Mouse (Mus musculus): Measurements from ENCODE around the gene Dppa3.
"Not testable (repeated sequence)": the region's sequence is repeated elsewhere in the genome, so short reads cannot be mapped to it uniquely, and the experiment has no call there.

Gene Dppa3

DNA sequence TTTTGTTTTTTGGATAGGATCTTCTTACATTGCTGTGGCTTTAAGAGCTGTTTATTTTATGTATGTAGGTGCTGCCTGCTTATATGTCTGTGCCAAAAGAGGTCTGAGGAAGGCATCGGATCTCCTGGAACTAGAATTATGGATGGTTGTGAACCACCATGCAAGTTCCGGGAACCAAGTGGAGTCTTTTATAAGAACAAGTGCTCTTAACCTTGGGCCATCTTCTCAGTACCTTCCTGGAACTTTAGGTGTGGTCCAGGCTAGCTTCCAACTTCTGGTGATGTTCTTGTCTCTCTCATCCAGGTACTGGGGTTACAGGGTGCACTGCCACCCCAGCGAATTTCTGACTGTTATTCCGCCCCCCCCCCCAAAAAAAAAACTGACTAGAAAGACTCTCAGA is 13.8 kb upstream of the Dppa3 start:
- no peak for DNase-seq (ENCODE audit: low read depth, low spot score)

DNA sequence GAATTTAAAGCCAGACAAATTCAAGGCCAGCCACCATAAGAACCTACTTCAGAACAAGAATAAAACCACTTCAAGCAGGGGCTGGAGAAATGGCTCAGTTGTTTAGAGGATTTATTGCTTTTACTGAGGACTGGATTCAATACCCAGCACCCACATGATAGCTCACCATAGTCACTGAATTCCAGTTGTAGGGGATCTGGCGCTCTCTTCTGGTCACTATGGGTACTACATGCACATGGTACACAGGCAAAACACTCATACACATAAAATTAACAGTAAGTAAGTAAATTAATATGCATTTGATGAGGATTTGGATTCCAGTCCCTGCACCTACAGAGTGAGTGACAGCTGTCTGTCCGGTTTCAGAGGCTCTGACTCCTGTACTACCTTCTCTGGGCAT is 12.2 kb upstream of the Dppa3 start:
- no peak for DNase-seq (ENCODE audit: low read depth, low spot score)

DNA sequence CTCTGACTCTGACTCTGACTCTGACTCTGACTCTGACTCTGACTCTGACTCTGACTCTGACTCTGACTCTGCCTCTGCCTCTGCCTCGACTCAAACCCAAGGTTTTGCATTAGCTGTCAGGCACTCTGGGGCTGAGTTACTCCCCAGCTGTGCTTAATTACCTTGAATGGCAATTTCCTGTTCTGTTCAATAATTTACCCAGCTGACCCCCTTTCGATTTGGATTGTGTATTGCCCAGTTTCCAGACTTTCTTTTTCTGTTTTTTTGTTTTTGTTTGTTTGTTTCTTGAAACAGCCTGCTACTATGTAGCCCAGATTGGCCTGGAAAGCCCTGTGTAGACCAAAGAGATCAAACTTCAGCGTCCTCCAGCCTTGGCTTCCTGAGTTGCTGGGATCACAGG is 10.2 kb upstream of the Dppa3 start:
- DNase-seq (ENCODE audit: low read depth, low spot score): no peak

DNA sequence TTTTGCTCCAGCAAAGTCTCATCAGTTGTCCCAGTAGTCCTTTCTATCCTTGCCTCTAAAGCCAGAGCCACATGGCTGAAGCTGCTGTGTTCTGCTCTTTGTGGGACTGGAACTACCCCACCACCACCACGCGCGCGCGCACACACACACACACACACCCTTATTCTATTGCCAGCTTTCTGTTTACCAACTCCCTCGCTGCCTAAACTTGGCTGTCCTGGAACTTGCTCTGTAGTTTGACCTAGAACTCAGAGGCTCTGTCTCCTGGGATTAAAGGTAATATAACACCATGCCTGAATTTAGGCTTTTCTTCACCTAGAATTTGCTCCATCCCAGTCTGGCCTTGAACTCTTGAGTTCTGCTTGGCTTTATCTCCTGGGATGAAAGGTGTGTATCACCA is 5.1 kb upstream of the Dppa3 start:
- DNase-seq (ENCODE audit: low read depth, low spot score): no peak

DNA sequence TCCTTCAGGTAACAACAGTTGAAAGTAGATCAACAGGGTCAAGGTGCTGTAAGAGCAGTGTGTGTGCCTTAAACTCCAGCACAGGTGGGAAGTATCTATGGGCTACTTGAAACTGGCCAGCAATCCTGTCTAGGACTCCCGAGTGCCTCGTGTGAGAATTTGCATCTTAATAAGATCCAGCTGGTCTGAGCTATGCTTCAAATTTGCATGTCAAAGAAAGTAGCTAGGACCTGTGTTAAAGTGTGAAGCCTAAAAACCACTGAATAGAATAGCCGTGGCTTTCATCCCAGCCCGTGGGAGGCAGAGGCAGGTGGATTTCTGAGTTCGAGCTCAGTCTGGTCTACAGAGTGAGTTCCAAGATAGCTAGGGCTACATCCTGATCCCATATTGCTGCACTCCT is 1.7 kb upstream of the Dppa3 start:
- DNase-seq (ENCODE audit: low read depth, low spot score): no peak

DNA sequence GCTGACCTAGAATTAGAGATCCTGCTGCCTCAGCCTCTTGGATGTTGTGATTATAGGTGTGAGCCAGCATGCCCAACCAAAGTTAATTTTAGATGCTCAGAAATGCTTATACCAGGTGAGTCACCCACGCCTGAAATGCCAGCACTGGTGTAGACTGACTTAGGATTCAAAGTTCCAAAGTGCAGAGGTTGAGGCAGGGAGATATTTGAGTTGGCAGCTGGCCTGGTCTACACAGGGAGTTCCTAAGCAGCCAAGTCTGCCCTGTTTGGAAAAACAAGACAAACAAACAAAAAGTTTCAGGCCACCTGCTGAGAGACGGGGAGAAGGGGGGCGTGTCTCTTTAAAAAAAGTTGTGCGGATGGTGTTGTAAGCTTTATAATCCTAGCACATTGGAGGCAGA is 1.1 kb upstream of the Dppa3 start:
- no peak for DNase-seq (ENCODE audit: low read depth, low spot score)

DNA sequence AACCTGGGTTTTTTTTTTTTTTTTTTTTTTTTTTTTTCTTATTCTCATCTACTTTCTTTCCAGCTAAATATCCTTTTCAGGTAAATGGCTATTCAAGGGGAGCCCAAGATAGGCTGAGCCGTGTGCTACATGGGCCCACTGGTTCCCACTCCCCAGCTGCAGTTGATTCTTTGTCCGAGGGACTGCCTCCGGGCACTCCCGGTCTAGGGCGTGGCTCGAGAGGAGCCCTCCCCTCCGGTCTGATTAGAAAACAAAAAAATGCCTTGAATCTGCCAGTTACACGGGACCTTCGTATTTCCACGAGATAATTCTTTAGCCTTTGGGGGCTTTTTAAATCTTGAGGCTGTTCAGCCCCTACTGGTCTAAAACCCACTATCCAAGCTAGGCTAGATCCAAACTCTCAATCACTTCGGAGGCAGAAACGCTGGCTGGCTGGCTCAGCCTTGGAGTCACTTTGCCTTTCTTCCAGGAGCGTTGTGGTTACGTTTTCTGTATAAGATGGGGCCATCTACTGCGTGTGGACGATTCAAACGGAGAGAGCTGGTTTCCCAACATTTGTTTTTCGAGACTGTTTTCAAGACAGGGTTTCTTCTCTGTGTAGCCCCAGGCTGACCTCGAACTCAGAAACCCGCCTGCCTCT is 1.4 kb downstream of the Dppa3 start:
- no peak for DNase-seq (ENCODE audit: low read depth, low spot score)

DNA sequence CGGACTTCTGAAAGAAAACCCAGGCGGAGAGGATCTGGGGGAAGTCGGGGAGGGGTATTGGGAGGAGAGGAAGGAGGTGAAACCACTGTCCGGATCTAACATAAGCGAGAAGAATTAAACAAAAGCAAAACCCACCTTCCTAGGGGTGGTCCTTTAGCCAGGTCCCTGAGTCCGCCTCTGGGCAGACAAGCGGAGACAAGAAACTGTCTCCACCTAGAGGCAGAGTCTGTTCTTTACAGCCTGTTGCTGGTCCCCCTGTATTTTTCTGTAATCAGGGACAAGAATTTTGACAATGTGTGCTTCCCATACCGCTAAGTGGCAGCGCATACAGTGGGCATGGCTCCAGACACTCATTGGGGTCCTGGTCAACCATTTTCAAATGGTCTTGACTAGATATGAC is 7.2 kb downstream of the Dppa3 start:
- no peak for DNase-seq (ENCODE audit: low read depth, low spot score)

DNA sequence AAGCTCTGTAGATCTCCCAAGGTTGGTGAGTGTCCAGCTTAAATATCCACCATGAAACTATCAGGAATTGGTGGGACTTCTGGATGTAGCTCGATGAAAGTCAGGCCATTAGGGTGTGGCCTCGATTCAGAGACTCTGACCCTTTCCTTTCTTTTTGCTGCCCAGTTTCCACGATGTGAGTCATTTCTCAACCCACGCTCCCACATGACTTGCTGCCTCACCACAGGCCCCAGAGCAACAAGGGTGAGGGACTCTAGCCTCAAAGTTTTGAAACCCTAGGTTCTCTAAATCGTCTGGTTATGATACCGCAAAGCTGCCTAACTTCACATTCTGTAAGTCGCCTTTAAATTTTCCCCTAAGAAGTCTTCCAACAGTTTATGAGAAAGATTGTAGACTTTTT is 9.1 kb downstream of the Dppa3 start:
- DNase-seq (ENCODE audit: low read depth, low spot score): no peak

DNA sequence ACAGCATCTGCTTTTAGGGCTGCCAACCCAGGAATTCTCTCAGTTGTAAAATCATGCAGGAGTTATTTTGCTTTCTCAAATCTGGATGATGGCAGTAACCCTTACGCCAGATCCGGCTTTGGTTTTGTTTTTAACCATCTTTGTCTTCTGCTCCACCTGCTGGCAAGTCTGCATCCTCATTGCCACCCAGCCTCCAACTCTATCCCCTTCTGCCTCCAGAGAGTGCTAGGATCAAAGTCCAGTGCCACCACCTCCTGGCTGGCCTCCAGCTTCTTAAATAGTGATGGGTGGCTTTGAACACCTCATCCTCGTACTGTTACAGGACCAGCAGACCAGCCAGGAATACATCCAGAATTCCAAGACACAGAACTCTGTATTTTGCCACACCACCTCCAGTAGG is 10.5 kb downstream of the Dppa3 start:
- DNase-seq (ENCODE audit: low read depth, low spot score): no peak

DNA sequence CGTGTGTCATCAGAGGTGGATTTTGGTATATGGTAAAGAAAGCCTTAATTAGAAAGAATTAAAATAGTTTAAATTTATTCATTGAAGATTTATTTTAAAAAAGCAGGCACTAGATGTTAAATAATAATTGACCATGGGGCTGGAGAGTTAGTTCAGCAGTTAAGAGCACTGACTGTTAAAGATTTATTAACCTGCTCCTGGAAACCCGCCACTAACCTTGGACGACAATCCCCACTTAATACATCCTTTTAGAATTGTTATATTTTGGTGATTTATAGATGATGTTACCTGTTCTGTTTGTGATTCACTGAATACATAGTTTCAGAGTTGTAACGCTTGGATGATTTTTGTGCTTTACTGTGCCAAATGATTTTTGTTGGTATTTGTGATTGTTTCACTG is 11.4 kb downstream of the Dppa3 start:
- not testable (repeated sequence) for DNase-seq (ENCODE audit: low read depth, low spot score)

DNA sequence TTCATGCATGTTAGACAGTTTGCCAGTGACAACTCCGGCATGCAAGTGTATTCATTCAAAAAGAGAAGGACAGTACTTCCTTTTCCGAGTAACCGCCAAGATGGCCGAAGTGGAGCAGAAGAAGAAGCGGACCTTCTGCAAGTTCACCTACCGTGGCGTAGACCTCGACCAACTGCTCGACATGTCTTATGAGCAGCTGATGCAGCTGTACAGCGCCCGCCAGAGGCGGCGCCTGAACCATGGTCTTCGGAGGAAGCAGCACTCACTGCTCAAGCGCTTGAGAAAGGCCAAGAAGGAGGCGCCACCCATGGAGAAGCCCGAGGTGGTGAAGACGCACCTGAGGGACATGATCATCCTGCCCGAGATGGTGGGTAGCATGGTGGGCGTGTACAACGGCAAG is 18.0 kb downstream of the Dppa3 start:
- not testable (repeated sequence) for DNase-seq (ENCODE audit: low read depth, low spot score)

DNA sequence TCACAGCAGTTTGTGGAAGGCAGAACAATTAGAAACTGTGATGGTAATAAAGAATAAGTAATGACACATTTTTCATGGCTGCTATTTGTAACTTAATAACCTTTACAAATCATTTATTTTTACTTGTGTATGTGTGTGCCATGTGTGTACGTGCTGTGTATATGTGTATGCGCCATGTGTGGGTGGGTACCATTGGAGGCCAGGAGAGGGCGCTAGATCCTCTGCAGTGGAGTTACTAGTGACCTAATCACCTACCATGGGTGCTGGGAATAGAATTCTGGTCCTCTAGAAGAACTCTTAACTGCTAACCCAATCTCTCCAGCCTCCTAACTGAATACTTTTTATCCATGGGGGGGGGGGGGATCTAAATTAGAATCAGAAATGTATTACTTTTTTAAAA is 23.7 kb downstream of the Dppa3 start:
- no peak for DNase-seq (ENCODE audit: low read depth, low spot score)

DNA sequence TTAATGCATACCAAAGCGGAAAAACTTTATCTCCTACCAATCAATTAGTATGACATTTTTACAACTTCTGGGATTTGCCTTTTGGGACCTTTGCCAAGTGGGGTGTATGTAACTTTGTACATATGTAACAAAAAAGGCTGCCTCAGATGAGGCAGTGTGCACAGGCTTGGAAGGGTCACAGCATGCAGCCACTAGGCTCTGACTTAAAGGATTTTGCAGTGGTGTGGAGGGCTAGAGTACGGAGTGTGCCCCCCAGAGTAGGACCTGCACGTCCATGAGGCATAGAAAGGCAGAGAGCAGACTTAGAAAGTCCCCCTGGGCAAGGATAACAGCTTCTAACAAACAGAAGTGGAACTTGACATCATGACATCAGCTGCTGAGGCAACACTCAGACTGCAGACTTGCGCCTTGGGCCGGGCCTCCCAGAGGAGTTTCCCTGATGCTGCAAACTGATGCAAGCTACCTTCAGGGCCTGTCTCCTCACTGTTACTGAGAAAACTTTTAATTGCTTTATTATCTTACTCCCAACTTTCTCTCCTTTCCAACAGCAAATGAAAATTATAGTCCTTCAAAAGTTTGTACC is 24.3 kb downstream of the Dppa3 start:
- DNase-seq (ENCODE audit: low read depth, low spot score): no peak

DNA sequence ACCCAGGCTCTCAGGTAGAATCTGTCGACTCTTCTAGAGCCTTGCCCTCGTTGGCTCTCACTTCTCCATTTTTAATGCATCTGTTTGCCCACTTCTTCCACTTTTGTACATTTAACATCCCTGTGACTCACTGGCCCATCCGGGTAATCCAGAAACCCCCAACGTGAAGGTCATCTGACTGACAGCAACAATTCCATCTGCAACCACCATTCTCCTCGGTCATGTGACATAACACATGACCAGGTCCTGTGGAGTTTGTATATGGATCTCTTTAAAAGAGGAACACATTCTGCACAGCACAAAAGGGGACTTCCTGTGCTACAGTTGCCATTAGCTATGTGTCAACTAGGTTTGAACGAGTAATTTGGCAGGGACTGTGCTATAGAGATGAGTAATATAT is 28.1 kb downstream of the Dppa3 start:
- DNase-seq (ENCODE audit: low read depth, low spot score): no peak

DNA sequence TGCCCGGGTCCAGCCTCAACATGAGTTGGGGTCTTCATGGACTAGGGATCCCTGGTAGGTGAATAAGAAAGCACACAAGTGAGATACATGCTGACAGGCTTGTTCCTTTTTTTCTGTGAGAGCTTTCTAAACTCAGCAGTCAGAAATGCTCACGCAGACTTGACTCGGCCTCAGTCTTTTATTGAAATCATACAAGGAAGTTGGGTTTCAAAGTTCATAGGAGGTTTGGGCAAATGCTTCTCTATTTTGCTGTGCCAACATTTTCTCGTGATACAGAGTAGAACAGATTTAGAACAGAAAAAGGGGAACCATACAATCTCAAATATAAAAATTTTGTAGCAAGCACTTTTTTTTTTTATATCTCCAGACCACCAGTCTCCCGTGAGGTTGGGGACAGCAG is 31.4 kb downstream of the Dppa3 start:
- no peak for DNase-seq (ENCODE audit: low read depth, low spot score)

DNA sequence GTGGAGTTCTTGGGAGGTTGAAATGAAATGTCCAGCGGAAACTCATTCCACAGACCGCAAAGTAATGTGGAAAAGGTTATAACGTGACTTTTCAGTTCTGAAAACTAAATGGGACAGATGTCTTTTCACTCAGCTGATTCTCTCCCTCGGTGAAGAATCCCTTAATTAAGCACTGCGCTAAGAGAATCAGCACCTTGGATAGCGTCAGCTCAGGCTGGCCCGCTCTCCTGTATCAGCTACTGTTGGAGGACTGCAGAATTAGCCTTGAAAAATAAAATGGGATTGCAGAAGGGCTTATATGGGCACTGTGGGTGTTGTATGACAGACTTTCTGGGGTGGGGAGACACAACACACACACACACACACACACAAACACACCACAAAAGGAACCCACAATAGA is 33.4 kb downstream of the Dppa3 start:
- DNase-seq (ENCODE audit: low read depth, low spot score): peak; percentile 37

DNA sequence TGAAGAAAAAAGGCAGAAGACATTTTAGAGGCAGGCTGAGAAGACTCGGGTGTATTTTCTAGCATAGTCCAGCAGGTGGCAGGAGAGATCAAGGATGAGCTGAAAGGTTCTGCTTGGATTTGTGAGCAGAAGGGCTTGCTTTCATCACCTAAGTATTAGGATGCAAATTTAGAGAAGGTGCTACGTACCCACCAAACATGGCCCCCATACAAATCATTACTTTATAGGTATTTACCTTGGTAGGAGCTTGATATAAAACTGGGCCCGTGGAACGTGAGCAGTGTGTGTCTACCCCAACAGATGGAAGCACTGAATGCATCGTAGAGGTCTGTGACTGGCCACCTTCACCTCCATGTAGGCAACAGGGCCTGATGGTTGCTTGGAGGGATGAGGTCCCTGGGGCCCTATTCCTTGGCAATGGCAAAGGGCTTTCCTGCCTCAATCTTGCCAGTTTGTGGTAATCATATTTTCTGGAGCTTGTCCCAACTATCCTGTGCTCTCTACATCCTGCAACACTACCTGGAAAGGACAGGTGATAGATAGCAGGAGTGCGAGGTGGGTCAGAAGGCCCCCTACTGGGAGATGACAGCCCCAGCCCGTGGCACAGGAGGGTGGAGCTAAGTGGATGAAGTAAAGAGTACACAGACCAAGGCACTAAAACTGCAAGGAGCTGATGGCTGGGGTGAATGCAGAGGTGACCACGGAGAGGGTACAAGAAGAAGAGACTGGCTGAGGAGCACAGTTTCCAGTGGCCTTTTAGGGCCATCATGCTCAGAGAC is 34.6 kb downstream of the Dppa3 start:
- DNase-seq (ENCODE audit: low read depth, low spot score): peak; percentile 51

DNA sequence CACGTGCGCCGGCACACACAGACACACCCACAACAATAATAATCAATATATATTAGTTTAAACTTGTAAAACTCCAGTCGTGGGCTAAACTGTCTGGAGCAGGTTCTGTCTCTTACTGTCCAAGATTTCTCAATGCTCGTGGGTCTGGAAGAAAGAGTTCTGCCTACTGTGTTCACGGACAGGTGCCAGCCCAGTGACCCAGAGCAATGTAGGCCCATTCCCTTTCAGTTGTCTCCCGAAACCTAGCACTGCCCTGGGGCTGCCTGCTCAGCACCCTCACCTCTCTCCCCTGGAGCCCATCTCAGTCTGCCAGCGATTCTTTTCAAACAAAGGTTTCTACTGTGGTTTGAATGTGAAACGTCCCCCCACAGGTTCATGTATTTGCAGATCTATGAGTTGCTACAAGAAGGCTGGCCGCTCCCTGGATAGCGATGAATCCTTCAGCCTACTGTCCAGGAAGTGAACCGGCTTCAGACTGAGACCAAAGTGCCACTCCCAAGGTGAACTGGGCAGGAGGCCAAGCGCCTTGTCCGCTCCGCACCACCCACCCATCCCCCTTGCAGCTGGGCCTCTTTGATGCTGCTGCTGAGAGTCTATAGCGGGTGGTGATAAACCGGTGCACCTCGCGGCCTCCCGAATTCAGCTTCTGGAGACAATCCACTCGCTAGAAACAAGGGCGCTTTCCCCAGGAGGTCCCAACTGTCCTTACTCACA is 36.5 kb downstream of the Dppa3 start:
- DNase-seq (ENCODE audit: low read depth, low spot score): no peak

DNA sequence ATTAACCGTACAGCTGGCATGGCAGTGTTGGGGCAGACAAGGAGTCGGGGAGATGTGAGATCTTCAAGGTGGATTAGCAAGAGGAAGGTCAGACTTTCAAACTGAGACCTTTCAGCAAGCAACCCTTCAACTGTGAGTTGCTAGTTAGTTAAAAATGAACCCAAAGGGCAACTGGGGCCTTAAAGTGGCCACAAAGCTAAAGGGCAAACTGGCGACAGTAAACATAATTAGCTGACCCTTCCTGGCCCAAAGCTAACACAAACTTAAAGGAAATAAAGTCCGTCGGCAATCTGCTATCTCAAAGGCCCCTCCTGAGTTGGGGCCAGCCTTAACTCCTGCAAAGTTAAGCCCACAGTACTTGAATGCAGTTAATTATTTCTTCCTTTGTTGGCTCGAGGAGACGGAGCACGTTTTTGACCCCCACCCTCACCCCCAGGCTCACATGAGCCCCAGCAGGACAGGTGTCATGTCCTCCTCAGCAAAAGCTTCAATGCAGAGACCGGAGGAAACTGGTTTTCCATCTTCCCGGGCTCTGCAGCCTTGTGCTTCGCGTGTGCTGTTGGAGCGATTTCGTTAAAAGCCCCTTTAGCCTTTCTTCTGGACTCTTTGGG is 37.5 kb downstream of the Dppa3 start:
- DNase-seq (ENCODE audit: low read depth, low spot score): no peak

DNA sequence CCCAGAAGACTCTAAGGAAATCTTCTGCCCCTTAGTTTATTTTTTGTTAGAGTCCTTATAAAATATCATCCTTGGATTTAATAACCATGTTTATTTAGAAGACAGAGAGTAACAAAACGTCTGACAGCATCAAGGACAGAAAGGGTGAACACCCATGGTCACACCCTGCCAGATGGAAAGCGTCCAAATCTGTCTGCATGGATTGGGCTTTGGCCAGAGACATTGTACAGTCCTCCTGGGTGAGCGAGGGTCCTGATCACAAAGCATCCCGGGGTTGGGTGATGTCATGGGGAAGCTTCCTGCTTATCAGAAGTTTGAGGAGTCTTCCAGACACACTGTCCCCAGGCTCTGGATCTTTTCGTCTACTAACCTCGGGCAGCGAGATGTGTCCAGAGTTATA is 39.7 kb downstream of the Dppa3 start:
- no peak for DNase-seq (ENCODE audit: low read depth, low spot score)

DNA sequence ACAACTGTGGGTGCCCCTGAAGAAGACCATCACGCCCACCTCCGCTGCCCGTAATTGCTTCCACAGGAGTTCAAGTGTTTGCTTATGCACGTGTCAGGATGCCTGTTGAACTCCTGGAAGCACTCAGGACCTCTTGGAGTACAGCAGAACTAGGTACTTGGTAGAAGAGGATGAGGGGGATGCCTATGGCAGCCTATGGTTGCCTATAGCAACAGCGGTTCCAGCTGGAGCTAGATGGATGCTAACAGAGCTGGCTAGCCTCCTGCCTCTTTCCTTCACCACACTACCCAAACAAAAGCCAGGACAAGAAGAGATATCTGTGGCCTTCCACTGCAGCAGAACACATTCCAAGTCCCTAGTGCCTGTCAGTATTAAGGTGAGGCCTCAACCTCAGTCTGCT is 41.5 kb downstream of the Dppa3 start:
- DNase-seq (ENCODE audit: low read depth, low spot score): no peak

Measured in embryo, embryonic 11.5 days (tissue).